ENCODE assay signal across 20 mouse cellular contexts in the genomic region with DNA sequence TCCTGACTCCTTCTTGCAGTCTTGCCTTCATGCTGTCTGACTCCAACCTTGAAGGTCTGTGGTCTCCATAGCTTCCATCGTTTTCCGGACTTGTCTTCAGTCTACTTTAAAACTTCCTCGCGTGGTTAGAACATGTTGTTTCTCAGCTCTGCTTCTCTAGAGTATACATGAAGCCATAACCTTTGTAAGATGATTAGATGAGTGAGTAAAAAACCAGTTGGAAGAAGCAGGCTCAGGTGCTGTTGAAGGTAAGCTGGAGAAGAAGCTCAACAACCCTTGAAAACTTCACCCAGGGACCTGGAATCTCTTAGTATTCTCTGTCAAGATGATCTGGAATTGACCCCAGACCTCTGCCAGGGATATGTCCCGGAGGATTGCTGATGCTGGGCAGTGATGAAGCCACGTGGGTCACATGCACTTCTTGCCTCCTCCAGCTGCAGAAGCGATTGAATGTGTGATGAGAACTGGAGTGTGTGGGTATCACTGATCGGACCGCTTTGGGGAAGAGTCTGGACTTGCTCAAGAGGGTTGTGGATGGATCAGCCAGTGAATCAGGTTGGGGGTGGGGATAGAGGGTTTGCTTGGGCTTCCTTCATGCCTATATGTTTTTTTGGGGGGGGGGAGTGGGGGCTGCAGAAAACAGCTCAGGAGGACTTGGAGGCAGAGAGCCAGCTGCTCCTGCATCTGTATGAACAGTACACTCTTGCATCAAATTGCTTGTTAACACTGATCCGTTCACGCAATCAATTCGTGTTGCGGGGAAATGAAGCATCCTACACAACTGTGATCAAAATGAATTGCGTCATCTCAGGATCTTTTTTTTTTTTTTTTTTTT. TPM values are rescaled to one million over a fixed set of nuclear protein-coding genes. Genes with fewer than 3 reads are reported as not detected.
DNase-seq lines count a peak whose midpoint lies in the region; ATAC-seq lines count a peak whose summit lies in the region.
"Had no signal": no experiment of that assay in that cellular context is flagged by ENCODE, and none has a peak within 500 bp of the region (broad histone marks: within the 10 kb centered on the region; RNA-seq: fewer than 3 reads in every experiment).

No protein-coding gene starts in this region.

- H3K36me3 ChIP-seq in forebrain, embryonic 11.5 days (ENCODE audit: control insufficient read depth, insufficient read depth, low read length) = no peaks in the 10 kb centered on the region
- no peaks in the 10 kb centered on the region for H3K36me3 ChIP-seq in forebrain, embryonic 10.5 days (replicated peaks)
- no peaks in the 10 kb centered on the region for H3K36me3 ChIP-seq in forebrain, embryonic 12.5 days (replicated peaks)
- H3K36me3 ChIP-seq in hindbrain, embryonic 16.5 days (ENCODE audit: control insufficient read depth, insufficient read depth, low read length) = no peaks in the 10 kb centered on the region
- H3K36me3 ChIP-seq in neural tube, embryonic 12.5 days = no peaks in the 10 kb centered on the region
- H3K36me3 ChIP-seq in intestine, embryonic 16.5 days (ENCODE audit: control insufficient read depth, insufficient read depth, low read length) = no peaks in the 10 kb centered on the region
- H3K36me3 ChIP-seq: embryonic facial prominence, embryonic 10.5 days; heart, embryonic 12.5 days; intestine, embryonic 15.5 days; limb, embryonic 15.5 days; stomach, embryonic 15.5 days had no signal

- no peaks in the 10 kb centered on the region for H3K9me3 ChIP-seq in forebrain, embryonic 11.5 days (ENCODE audit: control insufficient read depth, low read length)
- no peaks in the 10 kb centered on the region for H3K9me3 ChIP-seq in forebrain, embryonic 10.5 days
- no peaks in the 10 kb centered on the region for H3K9me3 ChIP-seq in forebrain, embryonic 12.5 days
- no peaks in the 10 kb centered on the region for H3K9me3 ChIP-seq in hindbrain, embryonic 16.5 days (ENCODE audit: control insufficient read depth, low read length)
- no peaks in the 10 kb centered on the region for H3K9me3 ChIP-seq in neural tube, embryonic 12.5 days
- H3K9me3 ChIP-seq in intestine, embryonic 16.5 days (ENCODE audit: control insufficient read depth, low read length) = no peaks in the 10 kb centered on the region
- H3K9me3 ChIP-seq: embryonic facial prominence, embryonic 10.5 days; heart, embryonic 12.5 days; intestine, embryonic 15.5 days; limb, embryonic 15.5 days; stomach, embryonic 15.5 days had no signal

- H3K4me3 ChIP-seq in forebrain, embryonic 11.5 days (ENCODE audit: low read depth, low read length) = no peak overlapping the region
- no peak overlapping the region for H3K4me3 ChIP-seq in forebrain, embryonic 10.5 days
- H3K4me3 ChIP-seq in forebrain, embryonic 12.5 days (replicated peaks) = no peak overlapping the region
- H3K4me3 ChIP-seq in hindbrain, embryonic 16.5 days (ENCODE audit: low read length) = no peak overlapping the region
- H3K4me3 ChIP-seq in neural tube, embryonic 12.5 days = no peak overlapping the region
- no peak overlapping the region for H3K4me3 ChIP-seq in intestine, embryonic 16.5 days (ENCODE audit: low read length)
- H3K4me3 ChIP-seq: embryonic facial prominence, embryonic 10.5 days; heart, embryonic 12.5 days; intestine, embryonic 15.5 days; limb, embryonic 15.5 days; stomach, embryonic 15.5 days had no signal

- H3K4me2 ChIP-seq in forebrain, embryonic 11.5 days (ENCODE audit: low read depth, low read length, severe bottlenecking) = no peak overlapping the region
- H3K4me2 ChIP-seq in forebrain, embryonic 12.5 days = no peak overlapping the region
- no peak overlapping the region for H3K4me2 ChIP-seq in hindbrain, embryonic 16.5 days (ENCODE audit: low read length)
- H3K4me2 ChIP-seq in neural tube, embryonic 12.5 days (replicated peaks) = no peak overlapping the region
- H3K4me2 ChIP-seq in intestine, embryonic 16.5 days (ENCODE audit: low read depth, low read length) = no peak overlapping the region
- H3K4me2 ChIP-seq: heart, embryonic 12.5 days; intestine, embryonic 15.5 days; limb, embryonic 15.5 days; stomach, embryonic 15.5 days had no signal

- ATAC-seq in forebrain, embryonic 11.5 days (replicated peaks; ENCODE audit: low FRiP score) = peak; percentile 33; the same call in 1 of the 2 replicates
- ATAC-seq in forebrain, embryonic 12.5 days (ENCODE audit: low FRiP score) = peak; percentile 61; the same call in 1 of the 2 replicates
- peak; percentile 80 for ATAC-seq in hindbrain, embryonic 16.5 days
- ATAC-seq in neural tube, embryonic 12.5 days (ENCODE audit: low FRiP score, low read depth) = peak; percentile 41; the same call in 1 of the 2 replicates
- ATAC-seq in intestine, embryonic 16.5 days = no peak
- ATAC-seq: intestine, embryonic 15.5 days had no signal

- H3K27ac ChIP-seq in forebrain, embryonic 11.5 days (ENCODE audit: low read depth, low read length) = no peak overlapping the region
- H3K27ac ChIP-seq in forebrain, embryonic 10.5 days = no peak overlapping the region
- H3K27ac ChIP-seq in forebrain, embryonic 12.5 days = no peak overlapping the region
- peak overlapping the region; percentile 57; the same call in 1 of the 2 replicates for H3K27ac ChIP-seq in hindbrain, embryonic 16.5 days (ENCODE audit: low read depth, low read length)
- H3K27ac ChIP-seq in neural tube, embryonic 12.5 days = no peak overlapping the region
- no peak overlapping the region for H3K27ac ChIP-seq in intestine, embryonic 16.5 days (ENCODE audit: low read length)
- H3K27ac ChIP-seq: embryonic facial prominence, embryonic 10.5 days; intestine, embryonic 15.5 days; kidney, postnatal 0 days; limb, embryonic 15.5 days; stomach, embryonic 15.5 days had no signal

- 83% methylated on average over 14 of the region's 14 CpGs for WGBS in forebrain, embryonic 11.5 days
- 90% methylated on average over 14 of the region's 14 CpGs for WGBS in forebrain, embryonic 10.5 days
- WGBS in forebrain, embryonic 12.5 days = 79% methylated on average over 14 of the region's 14 CpGs
- WGBS in hindbrain, embryonic 16.5 days = 68% methylated on average over 14 of the region's 14 CpGs
- WGBS in neural tube, embryonic 12.5 days = 85% methylated on average over 14 of the region's 14 CpGs
- WGBS in intestine, embryonic 16.5 days = 81% methylated on average over 14 of the region's 14 CpGs

- H3K9ac ChIP-seq in forebrain, embryonic 11.5 days (ENCODE audit: low read length) = no peak overlapping the region
- H3K9ac ChIP-seq in forebrain, embryonic 12.5 days = no peak overlapping the region
- no peak overlapping the region for H3K9ac ChIP-seq in hindbrain, embryonic 16.5 days (ENCODE audit: low read depth, low read length)
- no peak overlapping the region for H3K9ac ChIP-seq in neural tube, embryonic 12.5 days
- H3K9ac ChIP-seq in intestine, embryonic 16.5 days (ENCODE audit: low read depth, low read length) = no peak overlapping the region
- H3K9ac ChIP-seq: heart, embryonic 12.5 days; intestine, embryonic 15.5 days; limb, embryonic 15.5 days; stomach, embryonic 15.5 days had no signal

- no peaks in the 10 kb centered on the region for H3K27me3 ChIP-seq in forebrain, embryonic 11.5 days (ENCODE audit: control insufficient read depth, insufficient read depth, low read length)
- no peaks in the 10 kb centered on the region for H3K27me3 ChIP-seq in forebrain, embryonic 10.5 days (ENCODE audit: poor library complexity, severe bottlenecking)
- no peaks in the 10 kb centered on the region for H3K27me3 ChIP-seq in forebrain, embryonic 12.5 days
- H3K27me3 ChIP-seq in hindbrain, embryonic 16.5 days (replicated peaks; ENCODE audit: control insufficient read depth, insufficient read depth, low read length) = no peaks in the 10 kb centered on the region
- no peaks in the 10 kb centered on the region for H3K27me3 ChIP-seq in neural tube, embryonic 12.5 days (replicated peaks)
- no peaks in the 10 kb centered on the region for H3K27me3 ChIP-seq in intestine, embryonic 16.5 days (replicated peaks; ENCODE audit: control insufficient read depth, insufficient read depth, low read length)
- H3K27me3 ChIP-seq: intestine, embryonic 15.5 days; limb, embryonic 15.5 days; stomach, embryonic 15.5 days had no signal

- H3K4me1 ChIP-seq in forebrain, embryonic 11.5 days (replicated peaks; ENCODE audit: control insufficient read depth, insufficient read depth, low read length) = no peaks in the 10 kb centered on the region
- 0 out of 2 replicates have a peak, but pooled peaks cover 6% of the 10 kb centered on the region for H3K4me1 ChIP-seq in forebrain, embryonic 10.5 days
- H3K4me1 ChIP-seq in forebrain, embryonic 12.5 days = peaks cover 10% of the 10 kb centered on the region; the same call in 1 of the 2 replicates
- peaks cover 17% of the 10 kb centered on the region for H3K4me1 ChIP-seq in hindbrain, embryonic 16.5 days (ENCODE audit: control insufficient read depth, insufficient read depth, low read depth, low read length)
- H3K4me1 ChIP-seq in neural tube, embryonic 12.5 days = peaks cover under 1% of the 10 kb centered on the region; the same call in 1 of the 2 replicates
- no peaks in the 10 kb centered on the region for H3K4me1 ChIP-seq in intestine, embryonic 16.5 days (ENCODE audit: control insufficient read depth, insufficient read depth, low read length)
- H3K4me1 ChIP-seq: embryonic facial prominence, embryonic 10.5 days; heart, embryonic 12.5 days; intestine, embryonic 15.5 days; limb, embryonic 15.5 days; stomach, embryonic 15.5 days had no signal

- no peak for DNase-seq in forebrain, embryonic 11.5 days (ENCODE audit: low spot score)
- no peak for DNase-seq in forebrain, embryonic 10.5 days (ENCODE audit: extremely low spot score, low spot score)
- no peak for DNase-seq in testis, postnatal 14 days (ENCODE audit: low spot score)
- DNase-seq in B cell, adult 2 months = no peak
- DNase-seq: adrenal gland, adult 8-10 months; cerebellum, adult 11-12 months; layer of hippocampus, postnatal 36 days; lung, postnatal 36 days; right cerebral cortex, adult 18-20 months; thymus, postnatal 25 days had no signal

RNA-seq across cellular contexts. Expression of gene Slc6a12, which starts 59.2 kb away (rescaled TPM):
- polyA plus RNA-seq in forebrain, embryonic 11.5 days (2014; fragmentation: Nextera tagmentation; extraction: Ambion mirVana) = 0.15 TPM in 1 of 2 replicates, not detected in the other
- polyA plus RNA-seq in forebrain, embryonic 10.5 days (2016; fragmentation: Nextera tagmentation; extraction: Ambion mirVana) = 0.19 TPM in 1 of 2 replicates, not detected in the other
- polyA plus RNA-seq in forebrain, embryonic 12.5 days (2016; fragmentation: Nextera tagmentation; extraction: Ambion mirVana) = 0.08 TPM in 1 of 2 replicates, not detected in the other
- 2.4 and 2.5 TPM in 2 replicates for polyA plus RNA-seq in hindbrain, embryonic 16.5 days (2015; fragmentation: Nextera tagmentation; extraction: Ambion mirVana)
- polyA plus RNA-seq in neural tube, embryonic 12.5 days (2016; fragmentation: Nextera tagmentation; extraction: Ambion mirVana) = 0.14 TPM in 1 of 2 replicates, not detected in the other
- 0.06 and 0.22 TPM in 2 replicates for polyA plus RNA-seq in intestine, embryonic 16.5 days (2015; fragmentation: Nextera tagmentation; extraction: Ambion mirVana)
- polyA plus RNA-seq: heart, embryonic 12.5 days had no signal
